Mouse (Mus musculus) olfactory bulb, adult 2 months (tissue): Measurements from ENCODE around the gene Sdf4.

Experiments used
- CTCF ChIP-seq: fragments of 200-500 bp; IDR thresholded peaks from 2 replicates; pipeline ENCODE4 v1.5.1; 2012; ENCODE audit warnings: low read depth, mild to moderate bottlenecking, low read length, moderate library complexity; ENCODE audit not compliant: insufficient read depth
- POLR2A ChIP-seq: fragments of 200-500 bp; IDR thresholded peaks from 2 replicates; pipeline ENCODE4 v1.6.1; 2012; ENCODE audit warnings: mild to moderate bottlenecking, low read depth, low read length, moderate library complexity; ENCODE audit not compliant: insufficient read depth

DNA sequence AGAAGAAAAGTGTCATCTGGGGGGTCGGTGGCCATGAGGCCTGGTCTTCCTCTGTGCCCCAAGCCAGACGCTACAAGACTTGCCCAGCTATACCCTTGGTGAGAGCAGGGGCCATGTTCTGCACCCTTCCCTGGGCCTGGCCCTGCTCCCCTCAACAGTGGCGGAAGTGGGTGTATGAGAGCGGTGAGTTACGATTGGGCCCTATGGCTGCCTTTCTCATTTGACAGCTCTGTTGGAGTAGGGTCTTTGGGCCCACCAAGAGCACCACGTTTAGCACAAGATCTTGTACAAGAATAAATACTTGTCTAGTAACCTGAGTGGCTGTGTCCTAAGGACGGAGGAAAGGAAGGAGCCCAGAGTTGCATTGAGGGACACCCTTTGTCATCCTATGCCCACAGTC is 35.9 kb downstream of the Sdf4 start:
- TF ChIP-seq CTCF (no peak), POLR2A (no peak)
